In the genomic region with DNA sequence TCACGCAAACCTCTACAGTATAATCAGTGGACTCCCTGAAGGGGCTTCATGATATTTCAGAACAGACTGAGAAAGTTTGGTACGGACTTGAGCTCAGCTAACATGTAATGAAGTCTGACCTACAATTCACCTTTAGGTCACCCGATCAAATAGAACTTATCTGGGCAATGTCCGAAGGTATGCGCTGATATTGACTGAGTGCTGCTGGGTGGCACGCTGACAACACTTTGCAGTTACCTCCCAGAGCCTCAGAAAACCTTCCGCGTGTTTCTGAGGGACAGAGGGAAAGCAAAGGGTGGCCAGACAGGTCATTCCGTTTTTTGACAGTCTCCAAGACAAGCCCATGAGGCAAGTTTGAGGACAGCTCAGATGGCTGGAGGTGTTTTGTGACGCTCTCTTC, we compare ENCODE assay signal across 22 mouse cellular contexts.
DNase-seq lines count a peak whose midpoint lies in the region; ATAC-seq and TF ChIP-seq lines count a peak whose summit lies in the region.
"Had no signal": no experiment of that assay in that cellular context is flagged by ENCODE, and none has a peak within 500 bp of the region (broad histone marks: within the 10 kb centered on the region; RNA-seq: fewer than 3 reads in every experiment).

No protein-coding gene starts in this region.

- H3K4me1 ChIP-seq in heart, embryonic 14.5 days (ENCODE audit: control insufficient read depth in 2 of 2, insufficient read depth in 2 of 2, low read length in 2 of 2) = peaks cover 0 to 3% of the 10 kb centered on the region in 2 experiments; a peak in 2 of 4 replicates
- peaks cover 12% of the 10 kb centered on the region for H3K4me1 ChIP-seq in liver, adult 2 months (ENCODE audit: control insufficient read depth, insufficient read depth, low read length)
- no peaks in the 10 kb centered on the region for H3K4me1 ChIP-seq in liver, embryonic 12.5 days
- H3K4me1 ChIP-seq in stomach, postnatal 0 days (replicated peaks; ENCODE audit: control insufficient read depth, insufficient read depth) = no peaks in the 10 kb centered on the region
- H3K4me1 ChIP-seq: embryonic facial prominence, embryonic 12.5 days; embryonic facial prominence, embryonic 15.5 days; hindbrain, embryonic 12.5 days; hindbrain, embryonic 15.5 days had no signal

- 0 out of 2 replicates have a peak, but pooled peaks cover 7% of the 10 kb centered on the region for H3K27me3 ChIP-seq in heart, embryonic 14.5 days (ENCODE audit: control insufficient read depth, insufficient read depth, low read length)
- H3K27me3 ChIP-seq in liver, adult 2 months (ENCODE audit: control insufficient read depth, insufficient read depth, low read length) = no peaks in the 10 kb centered on the region
- H3K27me3 ChIP-seq in liver, embryonic 12.5 days (replicated peaks) = no peaks in the 10 kb centered on the region
- H3K27me3 ChIP-seq in stomach, postnatal 0 days (ENCODE audit: control insufficient read depth, insufficient read depth, low read length) = no peaks in the 10 kb centered on the region
- H3K27me3 ChIP-seq: embryonic facial prominence, embryonic 12.5 days; embryonic facial prominence, embryonic 15.5 days; hindbrain, embryonic 12.5 days; hindbrain, embryonic 15.5 days had no signal

- H3K4me3 ChIP-seq in heart, embryonic 14.5 days (ENCODE audit: control insufficient read depth in 1 of 2, insufficient read depth in 1 of 2, low read depth in 1 of 2, low read length in 2 of 2) = no peak overlapping the region
- no peak overlapping the region for H3K4me3 ChIP-seq in liver, adult 2 months (ENCODE audit: insufficient read depth, low read depth, low read length)
- H3K4me3 ChIP-seq in liver, embryonic 12.5 days = no peak overlapping the region
- no peak overlapping the region for H3K4me3 ChIP-seq in stomach, postnatal 0 days (ENCODE audit: low read depth, low read length)
- H3K4me3 ChIP-seq: embryonic facial prominence, embryonic 12.5 days; embryonic facial prominence, embryonic 15.5 days; heart, adult 2 months; heart, embryonic 10.5 days; hindbrain, embryonic 12.5 days; hindbrain, embryonic 15.5 days had no signal

- no peak for TF ChIP-seq EP300 in stomach, postnatal 0 days (optimal IDR thresholded peaks at IDR 0.05)

- H3K9me3 ChIP-seq in heart, embryonic 14.5 days (ENCODE audit: control insufficient read depth, low read length) = no peaks in the 10 kb centered on the region
- no peaks in the 10 kb centered on the region for H3K9me3 ChIP-seq in liver, embryonic 12.5 days (replicated peaks)
- H3K9me3 ChIP-seq in stomach, postnatal 0 days (ENCODE audit: control insufficient read depth, low read length) = no peaks in the 10 kb centered on the region
- H3K9me3 ChIP-seq: embryonic facial prominence, embryonic 12.5 days; embryonic facial prominence, embryonic 15.5 days; heart, embryonic 10.5 days; hindbrain, embryonic 12.5 days; hindbrain, embryonic 15.5 days had no signal

- no peak for TF ChIP-seq CTCF in liver, adult 2 months (IDR thresholded peaks at IDR 0.05; ENCODE audit: low read depth, low read length)
- no peak for TF ChIP-seq CTCF in stomach, postnatal 0 days (IDR thresholded peaks at IDR 0.05; ENCODE audit: low read depth)

- H3K27ac ChIP-seq in heart, embryonic 14.5 days (replicated peaks in 1 of 2; ENCODE audit: control insufficient read depth in 1 of 2, insufficient read depth in 1 of 2, low read depth in 2 of 2, low read length in 2 of 2) = no peak overlapping the region
- no peak overlapping the region; the same call in 1 of the 2 replicates for H3K27ac ChIP-seq in liver, adult 2 months (replicated peaks; ENCODE audit: insufficient read depth, low read depth, low read length)
- no peak overlapping the region for H3K27ac ChIP-seq in liver, embryonic 12.5 days
- H3K27ac ChIP-seq in stomach, postnatal 0 days (replicated peaks) = peak overlapping the region; percentile 31; the same call in 1 of the 2 replicates
- H3K27ac ChIP-seq: embryonic facial prominence, embryonic 12.5 days; embryonic facial prominence, embryonic 15.5 days; heart, adult 2 months; heart, embryonic 10.5 days; hindbrain, embryonic 12.5 days; hindbrain, embryonic 15.5 days had no signal

- TF ChIP-seq POLR2A in liver, adult 2 months (IDR thresholded peaks at IDR 0.05; ENCODE audit: extremely low read depth, insufficient read depth, low read length) = no peak

- no peaks in the 10 kb centered on the region for H3K36me3 ChIP-seq in heart, embryonic 14.5 days (ENCODE audit: control insufficient read depth, insufficient read depth, low read length)
- no peaks in the 10 kb centered on the region for H3K36me3 ChIP-seq in liver, adult 2 months (ENCODE audit: control insufficient read depth, insufficient read depth, low read length)
- H3K36me3 ChIP-seq in liver, embryonic 12.5 days = no peaks in the 10 kb centered on the region
- no peaks in the 10 kb centered on the region for H3K36me3 ChIP-seq in stomach, postnatal 0 days (ENCODE audit: control insufficient read depth, insufficient read depth, low read length)
- H3K36me3 ChIP-seq: embryonic facial prominence, embryonic 12.5 days; embryonic facial prominence, embryonic 15.5 days; heart, embryonic 10.5 days; hindbrain, embryonic 12.5 days; hindbrain, embryonic 15.5 days had no signal

- ATAC-seq in heart, embryonic 14.5 days (ENCODE audit: insufficient number of reproducible peaks, insufficient read depth, low FRiP score, low read depth) = no peak
- ATAC-seq in liver, embryonic 12.5 days = no peak
- peak; percentile 78 for ATAC-seq in stomach, postnatal 0 days (ENCODE audit: low FRiP score, low TSS enrichment)
- ATAC-seq: CD4-positive, CD25-positive, alpha-beta regulatory T cell, adult 4 months; forebrain, embryonic 14.5 days; forebrain, postnatal 0 days had no signal

- H3K9ac ChIP-seq in heart, embryonic 14.5 days (ENCODE audit: low read length) = no peak overlapping the region
- no peak overlapping the region for H3K9ac ChIP-seq in liver, adult 2 months (ENCODE audit: low read depth, low read length)
- no peak overlapping the region for H3K9ac ChIP-seq in liver, embryonic 12.5 days
- H3K9ac ChIP-seq in stomach, postnatal 0 days (ENCODE audit: low read length) = no peak overlapping the region
- H3K9ac ChIP-seq: embryonic facial prominence, embryonic 12.5 days; embryonic facial prominence, embryonic 15.5 days; forebrain, postnatal 0 days; hindbrain, embryonic 12.5 days; hindbrain, embryonic 15.5 days had no signal

- H3K79me2 ChIP-seq in liver, adult 2 months (ENCODE audit: control insufficient read depth, insufficient read depth, low read length) = no peaks in the 10 kb centered on the region

- WGBS in heart, embryonic 14.5 days = 35% methylated on average over 10 of the region's 10 CpGs
- WGBS in liver, adult 2 months = 26% methylated on average over 10 of the region's 10 CpGs
- 63% methylated on average over 10 of the region's 10 CpGs for WGBS in liver, embryonic 12.5 days (ENCODE audit: insufficient replicate concordance)
- 52% methylated on average over 10 of the region's 10 CpGs for WGBS in stomach, postnatal 0 days

- no peak for DNase-seq in heart, postnatal 4 days
- DNase-seq in liver, adult 2 months (ENCODE audit: extremely low read depth, low read depth, low spot score) = peak; percentile 88
- peak; percentile 51 for DNase-seq in stomach, postnatal 0 days (ENCODE audit: low spot score)
- DNase-seq in frontal cortex, postnatal 36 days (ENCODE audit: low spot score in 2 of 2) = no peak
- DNase-seq: adrenal gland, adult 2 months; adrenal gland, postnatal 14 days; cerebellum, adult 11 months; cerebellum, adult 2 months; cerebellum, adult 9-11 months; cerebellum, postnatal 25 days; forebrain, postnatal 0 days; gastrocnemius, postnatal 25 days; heart, adult 2 months had no signal

- peak overlapping the region; percentile 9; the same call in 1 of the 2 replicates for H3K4me2 ChIP-seq in heart, embryonic 14.5 days (ENCODE audit: low read length)
- no peak overlapping the region for H3K4me2 ChIP-seq in liver, embryonic 12.5 days
- no peak overlapping the region for H3K4me2 ChIP-seq in stomach, postnatal 0 days (replicated peaks; ENCODE audit: low read depth)
- H3K4me2 ChIP-seq: embryonic facial prominence, embryonic 12.5 days; embryonic facial prominence, embryonic 15.5 days; hindbrain, embryonic 12.5 days; hindbrain, embryonic 15.5 days had no signal

Comparison
In these comparisons a context has a peak if more than half of its experiments do, and no peak if none do; other contexts are left out.
1. DNase-seq: peak in liver, adult 2 months (single experiment) and stomach, postnatal 0 days (single experiment); none in heart, postnatal 4 days (single experiment) and frontal cortex, postnatal 36 days (0 of 2).